Mouse (Mus musculus) common myeloid progenitor, adult 5-6 weeks (primary cell): ENCODE measurements around the gene Eral1. TPM values are rescaled to one million over a fixed set of nuclear protein-coding genes. Genes with fewer than 3 reads are reported as not detected.

ENCODE experiments used
- ATAC-seq: replicated peaks from 2 replicates; pipeline ENCODE4 v1.8.0; 2016; ENCODE audit warnings: low read depth, mild to moderate bottlenecking, moderate TSS enrichment, inconsistent platforms; ENCODE audit not compliant: poor library complexity, severe bottlenecking
- total RNA-seq: library from RNA; stranded (forward); fragments of 200-1000, 187-1606 nt; gene quantifications from 2 replicates; pipeline ENCODE4 v1.2.3, GENCODE M21; 2017

Gene Eral1
- 19.3 and 25.5 TPM in 2 replicates for total RNA-seq

DNA sequence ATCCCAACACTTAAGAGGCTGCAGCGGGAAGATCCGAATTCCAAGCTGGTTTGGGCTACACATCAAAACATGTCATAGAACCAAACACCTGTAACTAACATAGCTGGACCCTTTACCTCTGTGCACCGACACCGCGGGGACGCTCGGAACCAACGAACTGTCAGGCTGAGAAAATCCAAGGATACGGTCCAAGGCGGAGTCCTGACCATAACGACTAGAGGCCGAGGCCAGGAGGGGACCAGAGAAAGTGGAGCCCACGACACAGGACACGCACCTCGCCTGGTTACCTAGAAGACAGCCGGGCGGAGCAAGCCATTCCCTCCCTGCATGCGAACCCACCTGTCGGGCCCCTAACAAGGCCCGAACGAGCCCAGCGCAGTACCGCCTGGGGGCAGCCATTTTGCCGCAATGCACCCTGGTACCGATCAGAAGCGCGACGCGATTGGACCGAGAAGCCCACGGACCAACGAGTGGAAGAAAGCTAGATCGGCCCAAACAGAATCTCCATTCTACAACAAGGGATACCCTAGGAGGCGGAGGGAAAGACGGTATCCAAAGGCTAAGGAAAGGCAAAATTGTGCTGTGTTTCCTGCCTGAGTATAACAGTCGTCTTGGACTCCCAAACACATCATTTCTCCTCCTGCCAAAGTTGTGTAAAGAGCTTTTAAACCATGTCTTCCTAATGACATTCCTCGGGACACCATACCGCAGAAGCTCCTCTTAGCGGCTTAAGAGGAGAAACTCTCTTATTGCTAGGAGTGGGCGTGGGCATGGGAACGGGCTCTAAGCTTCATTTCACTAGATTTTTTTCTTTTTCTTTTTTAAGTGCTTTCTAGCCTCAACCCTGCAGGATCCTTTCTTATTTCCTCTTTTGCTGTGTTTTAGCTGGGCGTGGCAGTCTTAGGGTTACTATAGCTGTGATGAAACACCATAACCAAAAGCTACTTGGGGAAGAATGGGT is at the start of gene Eral1:
Gene Eral1 (minus strand): TSS at position 423 of the 961 bp plus-strand sequence.
- ATAC-seq: peak; percentile 98

DNA sequence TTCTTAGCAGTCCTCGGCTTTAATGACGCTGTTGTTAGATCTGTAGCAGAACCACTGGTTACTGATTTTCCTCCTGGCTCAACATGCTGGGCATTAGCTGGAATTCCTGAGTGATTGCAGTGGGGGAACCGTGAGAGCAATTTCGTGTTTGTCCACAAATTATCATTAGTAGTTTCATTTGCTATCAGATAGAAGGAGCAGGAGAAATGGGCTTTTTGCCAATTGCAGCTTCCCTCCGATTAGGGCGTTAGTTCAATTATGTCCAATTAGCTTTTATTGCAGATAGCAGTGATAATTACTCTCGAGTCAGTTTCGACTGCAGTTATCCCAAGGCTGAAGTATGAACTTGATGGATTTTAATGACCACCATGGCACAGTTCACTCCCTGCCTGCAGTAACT is 49.3 kb upstream of the Eral1 start:
- no peak for ATAC-seq

DNA sequence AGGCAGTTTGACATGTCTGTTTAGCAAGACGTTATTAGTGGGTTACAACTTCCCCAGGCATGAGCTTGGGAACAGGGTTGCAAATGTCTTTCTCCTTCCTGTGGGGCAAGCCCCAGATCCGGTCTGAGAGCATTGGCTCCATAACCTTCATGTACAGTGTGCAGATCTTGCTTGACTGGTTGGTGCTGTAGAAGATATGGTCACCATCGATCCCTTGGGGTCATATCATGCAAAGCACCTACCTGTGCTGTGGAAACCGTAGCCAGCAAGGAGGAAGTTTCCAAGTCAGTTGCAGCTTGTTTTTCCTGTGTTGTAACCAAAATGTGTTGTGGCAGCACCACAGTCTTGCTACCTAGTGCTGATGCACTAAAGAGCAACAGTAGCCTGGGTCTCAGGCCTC is 46.6 kb upstream of the Eral1 start:
- ATAC-seq: peak; percentile 45; the same call in 1 of the 2 replicates

DNA sequence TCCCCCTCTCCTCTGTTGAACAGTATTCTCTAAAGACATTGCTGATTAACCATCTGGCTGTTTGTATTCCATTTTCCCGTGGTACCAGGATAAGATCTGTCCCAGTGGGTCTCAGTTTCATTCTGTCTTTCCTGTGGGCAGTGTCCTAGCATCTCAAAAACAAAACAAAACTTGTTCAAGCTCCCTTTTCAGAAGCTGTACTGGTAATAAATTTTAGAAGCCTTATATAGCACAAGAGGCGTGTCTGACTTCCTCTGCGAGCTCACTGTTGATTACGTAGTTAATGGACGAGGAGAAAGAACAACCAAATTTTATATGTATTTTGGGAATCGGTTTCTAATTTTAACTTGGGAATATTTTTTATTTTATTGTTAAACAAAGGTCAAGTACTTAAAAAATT is 45.5 kb upstream of the Eral1 start:
- peak; percentile 62 for ATAC-seq

DNA sequence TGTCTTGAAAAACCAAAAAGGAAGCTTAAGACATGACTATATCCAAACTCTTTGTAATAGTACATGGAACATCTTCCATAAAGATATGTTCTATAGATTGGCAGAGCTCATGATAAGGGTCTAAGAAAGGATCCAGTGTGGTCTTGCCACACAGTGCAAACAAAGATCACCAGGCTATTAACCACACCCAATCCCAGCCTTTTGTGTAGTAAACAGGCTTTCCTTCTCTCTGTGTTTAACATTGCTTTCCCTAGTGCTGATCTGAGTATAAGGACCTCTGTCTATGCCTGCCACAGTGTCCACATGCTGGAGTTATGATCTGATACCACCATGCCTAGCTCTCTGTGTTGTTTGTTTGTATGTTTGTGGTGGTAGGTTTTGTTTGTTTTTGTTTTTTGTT is 43.6 kb upstream of the Eral1 start:
- no peak for ATAC-seq

DNA sequence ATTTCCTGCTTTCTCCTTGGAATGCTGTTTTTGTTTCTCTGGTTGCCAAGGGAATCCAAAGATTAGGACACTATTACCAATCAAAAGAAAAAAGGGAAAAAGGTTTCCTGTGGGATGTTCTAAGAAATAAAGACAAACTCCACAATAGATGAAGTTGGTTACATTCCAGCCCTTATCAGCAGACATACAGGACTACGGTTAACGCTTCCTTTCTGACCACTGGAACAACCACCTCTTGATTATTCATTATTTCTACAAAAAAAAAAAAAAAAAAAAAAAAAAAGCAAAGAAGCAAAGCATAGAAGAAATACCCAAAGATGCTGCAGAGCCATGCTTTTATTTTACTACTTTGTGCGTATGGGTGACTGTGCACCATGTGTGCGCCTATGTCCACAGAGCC is 42.6 kb upstream of the Eral1 start:
- no peak for ATAC-seq

DNA sequence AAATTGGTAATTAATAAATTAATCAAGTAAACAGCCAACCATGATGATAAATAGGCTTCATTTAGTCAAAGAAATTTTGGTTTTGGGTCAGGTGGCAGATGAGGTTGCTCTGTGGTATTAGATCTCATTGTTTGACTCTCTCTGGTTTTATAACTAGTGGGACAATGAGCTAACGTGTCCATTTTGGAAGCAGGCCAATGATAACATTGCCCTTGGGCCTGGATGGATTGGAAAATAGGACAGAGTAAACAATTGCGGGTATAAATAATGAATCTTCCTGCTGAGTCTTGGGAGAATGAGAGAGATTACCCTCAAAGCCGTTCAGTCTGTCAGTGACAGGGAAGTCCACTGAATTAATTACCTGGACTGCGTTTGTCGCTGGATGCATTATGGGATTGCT is 41.0 kb upstream of the Eral1 start:
- ATAC-seq: no peak

DNA sequence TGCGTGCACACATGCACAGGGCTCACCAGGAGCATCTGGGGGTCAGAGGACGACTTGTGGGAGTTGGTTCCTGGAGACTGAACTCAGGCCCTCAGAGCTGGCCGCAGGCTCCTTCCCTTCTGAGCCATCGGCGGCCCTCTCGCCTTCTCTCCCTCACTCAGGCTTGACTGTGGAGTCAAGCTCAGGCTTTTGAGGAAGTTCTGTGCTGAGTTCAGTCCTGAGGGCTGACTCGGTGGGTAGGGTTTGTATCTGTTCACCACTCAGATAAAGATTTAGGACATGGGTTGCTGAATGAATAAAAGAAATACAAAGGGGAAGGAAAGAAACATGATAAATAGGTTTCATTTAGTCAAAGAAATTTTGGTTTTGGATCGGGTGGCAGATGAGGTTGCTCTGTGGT is 39.7 kb upstream of the Eral1 start:
- peak; percentile 55 for ATAC-seq

DNA sequence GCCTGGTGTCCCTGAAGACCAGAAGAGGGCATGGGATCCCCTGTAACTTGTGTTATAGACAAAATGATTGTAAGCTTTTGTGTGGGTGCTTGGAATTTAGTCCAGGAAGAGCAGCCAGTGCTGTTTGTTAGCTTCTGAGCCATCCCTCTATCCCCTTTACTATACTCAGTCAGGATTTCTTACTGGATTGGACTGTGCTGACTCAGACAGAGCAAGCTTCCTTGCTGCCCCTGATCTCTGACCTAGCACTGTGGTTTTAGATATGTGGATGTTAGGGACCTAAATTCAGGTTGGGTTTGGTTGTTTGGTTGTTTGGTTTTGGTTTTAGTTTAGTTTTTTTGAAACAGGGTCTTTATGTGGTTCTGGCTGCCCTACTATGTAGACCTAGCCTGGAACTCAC is 38.3 kb upstream of the Eral1 start:
- ATAC-seq: no peak

DNA sequence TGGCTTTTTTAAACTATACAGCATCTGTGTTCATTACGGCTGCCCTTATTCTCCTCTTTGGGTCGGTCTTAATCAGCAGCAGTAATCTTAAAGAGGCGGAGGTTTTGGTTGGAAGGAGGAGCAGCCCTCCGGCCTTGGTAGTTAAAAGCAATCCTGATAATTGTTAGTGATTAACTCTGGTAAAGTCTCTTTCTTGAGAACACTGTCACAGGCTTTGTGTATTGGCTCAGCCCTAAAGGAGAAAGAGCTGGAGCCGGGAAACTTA is 35.9 kb upstream of the Eral1 start:
- ATAC-seq: no peak

DNA sequence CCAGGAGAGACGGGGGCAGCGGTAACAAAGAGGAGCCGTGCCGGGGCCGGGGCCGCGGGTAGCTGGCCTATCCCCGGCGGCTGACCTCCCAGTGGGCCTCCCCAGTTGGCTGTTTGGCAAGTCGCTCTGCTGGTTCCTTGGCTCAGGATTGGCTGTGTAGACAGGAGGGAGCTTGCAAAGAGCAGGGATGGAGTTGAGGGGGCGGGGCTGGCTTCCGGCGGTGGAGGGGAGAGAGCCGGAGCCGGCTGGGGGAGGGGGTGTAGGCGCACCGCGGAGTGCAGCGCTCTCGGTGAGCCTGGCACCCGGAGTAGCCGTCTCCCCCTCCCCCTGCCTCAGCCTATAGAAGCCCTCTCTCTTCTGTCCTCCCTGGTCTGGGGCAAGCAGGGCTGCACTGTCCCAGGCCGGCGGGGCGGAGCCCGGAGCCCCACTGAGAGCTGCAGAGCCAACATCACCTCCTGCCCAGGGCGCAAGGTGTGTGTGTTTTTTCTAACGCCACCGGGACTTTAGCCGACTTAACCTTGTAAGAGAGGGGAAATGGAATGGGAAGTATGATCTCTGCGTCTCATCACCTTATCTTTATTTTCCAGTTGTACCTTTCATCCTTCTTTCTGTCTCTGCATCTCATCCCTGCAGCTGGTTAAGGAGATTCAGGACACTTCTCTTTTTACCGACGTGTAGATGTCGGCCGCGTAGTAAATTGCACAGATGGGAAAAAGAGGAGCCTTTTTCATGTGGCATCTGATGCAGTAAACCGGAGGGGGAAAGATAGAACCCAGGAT is 35.4 kb upstream of the Eral1 start:
- peak; percentile 91 for ATAC-seq

DNA sequence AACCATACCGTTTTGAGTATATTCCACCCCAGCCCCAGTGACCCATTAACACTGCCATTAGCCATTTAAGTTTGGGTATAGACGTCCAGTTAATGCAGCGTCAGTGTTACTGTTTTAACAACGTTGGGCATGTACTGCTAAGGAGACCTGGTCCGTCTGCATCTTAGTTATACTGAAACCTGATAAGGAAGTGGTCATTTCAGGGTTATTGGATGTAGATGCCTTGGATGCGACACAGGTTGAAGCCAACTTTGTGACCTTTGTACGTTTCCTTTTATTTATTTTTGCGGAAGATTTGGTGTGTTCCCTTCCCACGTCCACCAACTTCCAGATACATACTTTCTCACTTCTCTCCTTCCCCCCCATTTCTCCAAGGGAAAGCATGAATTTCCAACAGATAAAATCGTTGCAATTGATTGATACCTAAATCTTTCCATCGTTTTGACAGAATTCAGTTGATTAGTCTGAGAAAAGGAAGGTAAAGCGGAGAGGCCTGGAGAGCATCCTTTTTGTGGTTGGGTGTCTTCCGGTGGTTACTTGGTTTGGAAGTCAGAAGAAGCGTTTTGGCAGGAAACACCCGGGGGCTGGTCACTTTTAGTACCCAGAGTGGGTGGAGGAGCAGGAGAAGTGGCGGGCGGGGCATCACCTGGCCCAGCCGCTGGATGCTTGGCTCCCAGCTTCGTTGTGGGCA is 34.6 kb upstream of the Eral1 start:
- ATAC-seq: no peak; the same call in 1 of the 2 replicates

DNA sequence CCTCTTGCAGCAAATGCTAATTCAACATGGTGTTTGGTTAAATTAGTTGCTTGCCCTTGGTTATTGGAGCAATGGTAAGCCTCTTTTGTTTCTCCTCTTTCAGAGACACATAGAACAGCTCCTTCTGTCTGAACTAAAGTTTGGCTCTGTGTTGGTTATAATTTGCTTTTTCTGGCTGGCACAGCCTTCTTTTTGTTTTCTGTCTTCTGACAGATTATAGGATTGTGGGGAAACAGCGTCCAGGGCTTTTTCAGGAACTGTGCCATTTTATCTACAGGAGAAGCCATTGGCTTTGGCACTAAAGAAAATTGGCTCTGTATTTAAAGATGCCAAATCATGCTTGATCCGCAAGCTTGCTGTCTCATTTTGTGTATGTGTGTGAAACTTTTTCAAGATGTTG is 33.4 kb upstream of the Eral1 start:
- no peak for ATAC-seq

DNA sequence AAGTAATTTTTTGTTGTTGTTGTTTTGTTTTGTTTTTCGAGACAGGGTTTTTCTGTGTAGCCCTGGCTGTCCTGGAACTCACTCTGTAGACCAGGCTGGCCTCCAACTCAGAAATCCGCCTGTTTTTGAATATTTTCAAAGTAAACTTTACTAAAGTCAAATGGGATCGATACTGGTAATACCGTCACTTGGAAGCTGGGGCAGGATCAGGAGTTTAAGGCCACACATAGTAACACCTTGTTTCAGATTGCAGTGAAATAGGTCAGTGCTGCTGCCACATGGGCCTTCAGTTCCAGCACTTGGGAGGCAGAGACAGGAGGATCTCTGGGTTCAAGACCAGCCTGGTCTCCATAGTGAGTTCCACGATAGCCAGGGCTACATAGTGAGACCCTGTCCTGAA is 24.3 kb upstream of the Eral1 start:
- no peak for ATAC-seq

DNA sequence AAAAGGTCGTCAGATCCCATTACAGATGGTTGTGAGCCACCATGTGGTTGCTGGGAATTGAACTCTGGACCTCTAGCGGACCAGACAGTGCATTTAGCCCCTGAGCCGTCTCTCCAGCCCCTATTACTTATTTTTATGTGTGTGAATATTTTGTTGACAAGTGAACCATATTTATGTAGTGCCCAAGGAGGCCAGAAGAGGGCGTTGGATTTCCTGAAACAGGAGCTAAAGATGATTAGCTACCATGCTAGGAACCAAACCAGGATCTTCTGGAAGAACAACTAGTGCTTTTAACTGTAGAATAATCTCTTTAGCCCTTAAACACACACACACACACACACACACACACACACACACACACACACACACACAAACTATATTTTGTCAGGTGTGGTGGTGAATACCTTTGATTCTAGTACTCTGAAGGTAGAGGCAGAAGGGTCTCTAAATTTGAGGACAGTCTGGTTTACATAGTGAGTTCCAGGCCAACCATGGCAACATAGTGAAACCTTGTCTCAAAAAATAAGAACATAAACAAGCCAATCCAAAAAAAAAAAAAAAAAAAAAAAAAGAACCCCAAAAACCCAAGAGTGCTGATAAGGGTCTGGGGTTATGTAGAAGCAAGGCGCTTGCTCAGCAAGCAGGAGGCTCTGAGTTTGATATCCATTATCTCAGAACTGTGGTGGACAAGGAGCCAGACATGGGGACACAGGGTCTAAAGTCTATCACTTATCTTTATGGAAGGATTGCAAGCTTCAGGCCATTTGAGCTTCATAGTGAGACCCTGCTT is 23.0 kb upstream of the Eral1 start:
- ATAC-seq: peak; percentile 22; the same call in 1 of the 2 replicates

DNA sequence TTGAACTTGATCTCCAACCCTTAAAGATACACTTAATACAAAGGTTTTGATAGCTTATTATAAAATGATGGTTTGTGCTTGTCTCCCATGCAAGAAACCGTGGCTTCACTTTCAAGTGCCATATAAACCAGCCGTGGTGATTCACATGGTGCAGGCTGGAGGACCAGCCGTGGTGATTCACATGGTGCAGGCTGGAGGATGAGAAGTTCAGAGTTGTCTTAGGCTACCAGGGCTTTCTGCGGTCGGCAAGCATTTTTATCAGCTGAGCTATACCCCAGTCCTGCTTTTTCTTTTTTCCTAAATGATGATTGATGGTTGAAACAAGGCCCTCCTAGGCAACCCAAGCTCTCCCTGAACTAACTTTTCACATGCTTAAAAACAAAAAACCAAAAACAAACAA is 22.0 kb upstream of the Eral1 start:
- no peak for ATAC-seq

DNA sequence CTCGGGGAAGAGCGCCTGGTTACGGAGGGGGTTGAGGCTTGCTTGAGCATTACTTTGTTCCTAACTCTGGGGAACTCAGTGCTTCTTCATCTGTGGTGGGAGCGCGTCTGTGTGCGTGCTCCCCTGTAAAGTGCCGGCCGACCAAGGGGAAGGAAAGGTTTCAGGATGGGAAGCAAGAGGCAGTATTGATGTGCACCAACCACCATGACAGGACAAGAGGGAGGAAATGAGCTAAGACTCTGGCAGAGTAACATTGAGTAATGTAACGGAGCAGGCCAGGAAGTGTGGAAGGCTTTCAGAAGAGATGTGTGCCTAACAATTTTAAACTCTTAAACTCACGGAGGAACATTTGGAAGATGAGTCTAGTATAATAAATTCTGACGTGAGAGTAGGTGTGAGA is 20.6 kb upstream of the Eral1 start:
- 0 out of 2 replicates have a peak, but pooled peaks have one; percentile 45 for ATAC-seq

DNA sequence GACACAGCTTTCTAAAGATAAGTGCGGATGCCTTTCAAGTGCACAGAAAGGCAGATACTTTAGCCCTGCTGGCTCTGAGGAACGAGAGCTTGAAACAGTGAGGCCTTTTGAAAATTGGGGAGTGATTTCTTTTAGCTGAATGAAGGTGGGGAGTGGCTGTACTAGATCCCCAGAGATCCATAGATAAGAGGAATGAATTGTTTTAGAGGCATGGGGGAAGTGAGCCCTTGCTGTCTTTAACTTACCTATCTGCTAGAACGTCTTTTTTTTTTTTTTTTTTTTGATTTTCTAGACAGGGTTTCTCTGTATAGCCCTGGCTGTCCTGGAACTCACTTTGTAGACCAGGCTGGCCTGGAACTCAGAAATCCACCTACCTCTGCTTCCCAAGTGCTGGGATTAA is 16.9 kb upstream of the Eral1 start:
- no peak for ATAC-seq

DNA sequence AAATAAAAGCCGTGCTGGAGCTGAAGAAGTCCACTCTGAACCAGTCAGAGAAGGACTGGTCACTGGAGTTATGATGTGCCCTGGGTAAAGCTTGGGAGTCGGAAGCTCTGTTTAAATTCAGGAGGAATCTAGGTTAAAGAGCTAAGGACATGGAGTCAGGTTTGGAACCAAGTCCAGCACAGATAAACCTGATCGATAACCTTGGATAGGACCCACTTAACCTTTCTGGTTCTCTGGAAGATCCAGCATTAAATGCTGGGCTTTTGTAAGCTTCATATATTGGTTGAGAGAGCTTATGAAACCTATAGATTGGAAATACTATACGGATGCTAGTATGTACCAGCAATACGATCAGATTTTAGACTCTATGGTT is 14.9 kb upstream of the Eral1 start:
- no peak for ATAC-seq

DNA sequence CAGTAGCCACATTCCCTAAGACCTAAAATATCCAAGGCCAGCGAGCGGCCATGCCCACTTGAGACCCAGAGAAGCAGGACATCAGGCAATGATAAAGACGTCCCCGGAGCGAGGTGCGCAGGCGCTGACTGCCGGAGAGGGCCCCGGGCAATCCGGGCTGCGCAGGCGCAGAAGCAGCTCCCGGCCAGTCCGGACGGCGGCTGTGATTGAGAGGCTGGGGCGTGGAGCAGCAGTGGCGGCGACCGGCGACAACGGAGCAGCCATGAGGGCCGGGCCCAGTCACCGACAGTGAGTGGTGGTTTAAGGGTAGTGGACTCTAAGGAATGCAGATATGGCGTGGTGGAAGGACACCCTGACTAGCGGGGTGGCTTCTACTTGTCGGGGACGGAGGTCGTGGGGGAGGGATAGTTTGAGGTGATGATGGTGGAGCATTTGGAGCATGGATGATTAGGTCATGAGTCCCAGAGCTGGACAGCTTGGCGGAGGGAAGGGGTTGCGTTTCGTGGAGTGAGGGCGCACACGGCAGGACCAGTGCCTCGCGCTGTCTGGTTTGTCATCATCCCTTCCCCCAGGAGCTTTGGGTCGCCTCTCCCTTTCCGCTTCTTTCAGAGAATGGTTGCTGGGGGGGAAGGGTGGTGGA is 14.4 kb upstream of the Eral1 start, which contains the start of gene Fam222b:
Gene Fam222b (plus strand): TSS at position 157 of the 640 bp plus-strand sequence.
- ATAC-seq: peak; percentile 96
